Mouse (Mus musculus): Measurements from ENCODE around the gene Ppp1r1b.

Ppp1r1b gene

GRCm38 (mm10) chr11:98349308-98349707 lies 1.1 kb downstream of the Ppp1r1b start:
- no peak for DNase-seq

- no peak for DNase-seq
Observed at GRCm38 (mm10) chr11:98352272-98352990, 4.2 kb downstream of the Ppp1r1b start.

- DNase-seq = no peak
Observed at GRCm38 (mm10) chr11:98353651-98354211, 5.5 kb downstream of the Ppp1r1b start.

- no peak for DNase-seq
Observed at GRCm38 (mm10) chr11:98354445-98354844, 6.2 kb downstream of the Ppp1r1b start.

DNA sequence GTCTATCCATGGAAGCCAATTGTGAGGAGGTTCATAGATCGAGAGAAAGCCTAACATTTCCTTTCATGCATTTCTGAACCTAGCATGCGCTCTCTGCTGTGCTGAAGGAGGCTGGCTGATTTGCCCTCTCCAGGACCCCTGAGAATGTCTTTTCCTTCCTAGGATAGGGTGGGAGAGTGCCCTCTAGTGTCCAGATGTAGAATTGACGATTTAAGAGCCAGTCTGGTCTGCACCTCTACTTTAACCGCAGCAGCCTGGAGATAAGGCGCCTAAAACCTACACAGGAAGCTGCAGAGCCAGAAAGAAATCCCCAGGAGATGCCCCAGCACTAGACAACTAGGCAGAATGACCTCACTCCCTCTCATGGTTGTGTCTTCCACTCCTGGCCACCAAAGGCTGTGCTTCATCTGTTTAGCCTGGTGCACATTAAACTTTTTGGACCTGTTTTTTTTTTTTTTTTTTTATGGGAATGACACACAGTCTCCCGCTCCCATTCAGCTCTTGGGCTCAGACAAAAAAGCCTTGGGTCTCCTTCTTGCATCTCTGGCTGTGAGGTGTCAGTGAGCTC lies 7.6 kb downstream of the Ppp1r1b start:
- DNase-seq = peak in 1 of 2 experiments; percentile 52

DNA sequence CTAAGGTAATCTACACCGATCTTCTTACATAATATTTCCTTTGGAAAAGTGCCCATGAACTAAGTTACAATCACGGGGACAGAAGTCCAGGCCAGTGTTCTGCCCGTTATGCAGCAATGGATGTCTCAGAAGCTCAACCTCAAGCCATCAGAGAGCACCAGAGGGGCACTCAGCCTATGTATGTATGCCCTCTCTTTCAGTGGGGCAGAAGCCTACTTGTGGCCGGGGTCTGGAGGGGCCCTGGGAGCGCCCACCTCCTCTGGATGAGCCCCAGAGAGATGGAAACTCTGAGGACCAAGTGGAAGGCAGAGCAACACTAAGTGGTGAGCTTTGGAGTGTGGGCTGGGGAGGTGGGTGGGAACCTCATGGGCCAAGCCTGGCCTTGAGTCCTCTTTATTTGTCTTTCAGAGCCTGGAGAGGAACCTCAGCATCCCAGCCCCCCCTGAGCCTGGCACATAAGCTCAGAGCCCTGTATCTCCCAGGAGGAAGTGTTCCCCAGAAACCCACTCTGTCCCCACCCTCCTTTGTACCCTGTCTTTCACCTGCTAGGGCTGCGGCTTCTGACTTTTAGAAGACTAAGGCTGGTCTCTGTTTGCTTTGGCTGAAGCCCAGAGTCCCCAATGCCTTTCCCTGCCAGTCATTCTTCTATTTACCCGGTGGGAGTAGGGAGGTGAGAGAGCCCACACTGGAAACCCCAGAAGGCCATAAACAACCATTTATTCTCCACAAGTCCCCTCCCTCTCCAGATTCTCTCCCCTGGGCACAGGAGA lies 8.6 kb downstream of the Ppp1r1b start:
- no peak for DNase-seq

DNA sequence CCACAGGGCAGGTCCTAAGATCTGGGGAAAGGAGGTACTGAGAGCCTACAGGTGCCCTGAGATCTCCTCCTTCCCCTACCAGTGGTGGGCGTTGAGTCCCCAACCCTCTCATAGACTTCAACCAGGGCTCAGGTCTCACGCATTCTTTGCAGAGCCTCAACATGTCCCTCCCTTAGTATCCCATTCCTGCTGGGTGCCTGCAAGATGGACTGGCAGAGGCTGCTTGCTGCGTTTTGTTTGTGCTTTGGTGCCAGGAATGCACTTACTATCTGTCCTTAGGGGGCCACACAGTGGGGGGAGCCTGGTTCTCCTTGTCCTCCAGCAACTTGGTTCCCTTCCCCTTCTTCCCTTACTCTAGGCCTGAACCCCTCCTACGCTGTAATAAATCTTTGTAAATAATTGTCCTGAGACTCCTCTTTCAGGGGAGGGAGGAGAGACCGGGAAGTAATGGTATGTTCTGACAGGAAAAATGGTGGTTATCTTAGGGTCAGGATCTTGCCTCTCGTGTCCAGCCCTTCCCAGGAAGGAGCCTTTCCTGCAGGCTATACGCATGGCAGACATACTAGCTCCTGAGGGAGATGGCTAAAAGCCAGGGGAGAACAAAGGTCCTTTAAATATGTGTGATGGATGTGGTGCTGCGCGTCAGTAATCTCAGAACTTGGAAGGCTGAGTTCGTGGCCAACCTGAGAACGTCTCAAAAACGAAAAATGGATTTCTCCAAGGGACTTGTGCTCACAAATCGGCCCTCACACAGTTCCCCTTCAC lies 9.4 kb downstream of the Ppp1r1b start:
- no peak for DNase-seq

GRCm38 (mm10) chr11:98358161-98359083 lies 10.2 kb downstream of the Ppp1r1b start, which contains the start of gene Stard3:
Gene Stard3, plus strand, starts transcription at chr11:98358368.
- DNase-seq = peak; percentile 83 to 89

DNA sequence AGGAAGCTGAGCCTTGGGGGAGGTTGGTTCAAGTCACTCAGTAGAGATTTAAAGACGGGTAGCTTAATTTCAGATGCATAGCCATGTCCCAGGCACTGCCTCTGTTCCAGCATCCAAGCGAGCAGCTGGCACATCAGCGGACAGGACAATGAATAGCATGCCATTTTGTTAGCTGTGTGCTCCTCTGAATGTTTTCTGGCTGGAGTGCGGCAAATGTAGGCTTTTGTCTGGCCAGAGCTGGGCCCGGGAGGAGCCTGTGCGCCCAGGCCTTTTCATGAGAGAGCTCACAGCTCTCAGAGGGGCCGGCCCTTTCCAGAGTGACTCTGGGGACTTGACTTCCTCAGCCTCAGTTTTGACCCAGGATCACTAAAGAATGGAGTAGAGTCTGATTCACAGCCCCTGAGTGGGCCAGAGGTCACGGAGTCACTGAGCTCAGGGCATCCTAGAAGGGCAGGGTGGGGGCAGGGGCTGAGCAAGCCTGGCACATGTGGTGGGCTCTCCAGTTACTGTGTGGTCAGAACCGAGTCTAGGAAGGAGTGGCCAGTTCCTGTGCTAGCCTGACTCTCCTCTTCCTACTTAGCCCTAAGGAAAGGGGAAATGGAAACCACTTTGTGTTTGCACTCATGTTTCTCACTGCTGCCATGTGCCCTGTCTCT lies 12.8 kb downstream of the Ppp1r1b start:
- no peak for DNase-seq

GRCm38 (mm10) chr11:98363817-98364216 lies 15.6 kb downstream of the Ppp1r1b start:
- DNase-seq = no peak

DNA sequence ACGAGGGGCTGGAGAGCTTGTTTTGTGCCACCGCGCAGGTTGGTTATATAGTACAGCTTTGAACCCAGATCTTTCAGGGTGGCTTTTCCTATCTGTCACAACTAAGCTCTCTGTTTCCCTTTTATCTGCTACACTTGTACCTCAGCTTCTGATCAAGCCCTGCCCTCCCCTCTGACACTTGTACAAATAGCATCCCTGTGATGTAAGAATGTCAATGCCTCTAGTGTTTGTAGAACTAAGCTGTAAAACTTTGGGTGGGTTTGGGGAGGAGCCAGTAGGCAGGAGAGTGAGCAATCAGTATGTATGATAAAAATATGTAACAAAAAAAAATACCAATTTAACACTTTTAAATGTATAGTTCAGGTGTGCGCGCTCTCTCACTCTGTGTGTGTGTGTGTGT lies 16.2 kb downstream of the Ppp1r1b start:
- no peak for DNase-seq

DNA sequence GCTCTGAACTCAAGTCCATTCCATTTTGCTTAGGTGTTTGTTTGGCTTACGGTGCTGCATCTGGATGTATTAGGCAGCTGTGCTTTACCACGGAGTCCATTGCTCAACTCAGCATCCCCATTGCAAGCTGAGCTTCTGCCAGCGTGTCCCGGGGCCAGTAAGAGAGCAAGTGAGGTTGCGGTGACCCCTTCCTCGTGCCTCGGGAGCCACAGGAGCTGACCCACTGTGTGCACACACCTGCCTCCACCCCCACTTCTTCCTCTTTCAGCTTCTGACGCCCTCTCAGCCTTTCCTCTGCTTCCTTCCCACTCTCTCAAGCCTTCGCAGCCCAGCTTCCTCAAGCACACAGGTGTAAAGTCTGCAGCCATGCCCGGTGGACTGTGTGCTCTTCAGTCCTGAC lies 18.1 kb downstream of the Ppp1r1b start:
- DNase-seq = peak in 1 of 2 experiments; percentile 37

GRCm38 (mm10) chr11:98367171-98367862 lies 19.1 kb downstream of the Ppp1r1b start:
- peak; percentile 34 to 41 for DNase-seq

GRCm38 (mm10) chr11:98367863-98368186 lies 19.6 kb downstream of the Ppp1r1b start:
- DNase-seq = no peak

- no peak for DNase-seq
Observed at GRCm38 (mm10) chr11:98369337-98369736, 21.1 kb downstream of the Ppp1r1b start.

DNA sequence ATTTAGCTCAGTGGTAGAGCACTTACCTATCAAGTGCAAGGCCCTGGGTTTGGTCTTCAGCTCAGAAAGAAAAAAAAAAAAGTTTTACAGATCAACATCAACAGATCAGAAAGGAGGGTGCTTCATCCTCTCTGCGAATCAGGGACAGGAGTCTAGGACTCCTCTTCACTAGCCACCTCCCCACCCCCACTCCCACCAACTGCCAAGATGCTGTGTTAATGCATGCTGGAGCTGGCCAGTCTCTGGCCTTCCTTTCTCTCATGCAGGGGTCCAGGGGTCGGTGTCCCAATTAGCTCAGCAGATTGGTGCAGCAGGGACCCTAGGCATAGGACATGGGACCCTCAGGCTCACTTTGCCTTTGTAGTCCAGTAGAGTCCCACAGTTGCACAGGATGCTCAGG lies 22.4 kb downstream of the Ppp1r1b start:
- DNase-seq = no peak

DNA sequence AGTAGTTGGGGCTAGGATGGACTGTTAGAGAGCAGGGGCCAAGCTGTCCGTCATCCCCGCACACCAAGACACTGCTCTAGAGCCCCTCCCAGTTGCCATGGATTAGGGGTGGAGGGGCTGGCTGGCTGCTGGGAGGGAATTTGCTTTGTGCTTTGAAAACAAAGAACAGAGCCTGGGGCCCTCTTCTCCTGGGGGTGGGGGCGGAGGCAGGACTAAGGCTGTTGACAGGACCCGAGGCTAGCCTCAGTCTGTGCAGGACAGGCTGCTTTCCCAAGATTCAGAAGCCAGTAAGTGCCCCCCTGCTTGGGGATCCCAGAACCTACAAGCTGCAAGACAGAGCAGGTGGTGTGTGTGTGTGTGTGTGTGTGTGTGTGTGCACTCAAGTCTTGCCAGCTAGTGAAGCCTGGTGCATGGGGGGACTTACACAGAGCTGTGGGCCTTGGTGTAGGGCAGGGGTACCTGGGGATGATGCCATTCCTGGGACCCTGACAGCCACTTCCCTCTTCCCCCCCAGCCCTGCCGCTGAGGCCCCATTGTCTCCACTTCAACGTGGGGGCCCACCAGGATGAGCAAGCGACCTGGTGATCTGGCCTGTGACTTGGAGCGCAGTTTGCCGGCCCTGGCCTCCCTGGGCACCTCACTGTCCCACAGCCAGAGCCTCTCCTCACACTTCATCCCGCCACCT lies 23.5 kb downstream of the Ppp1r1b start:
- DNase-seq = no peak

GRCm38 (mm10) chr11:98372406-98372805 lies 24.2 kb downstream of the Ppp1r1b start:
- no peak for DNase-seq

- no peak for DNase-seq
Observed at GRCm38 (mm10) chr11:98373244-98373643, 25.0 kb downstream of the Ppp1r1b start.

- no peak for DNase-seq
Observed at GRCm38 (mm10) chr11:98374266-98374665, 26.1 kb downstream of the Ppp1r1b start.

Data from thymus, adult 18-20 months (tissue).